Mouse (Mus musculus) liver, postnatal 0 days (tissue): ENCODE measurements at regions not wholly inside any gene's neighbourhood (a gene's known extent, or its start where the extent isn't known, plus 50 kb on each side); places are given as distances from the start of the nearest gene placed in this dataset.

Experiments used
- ATAC-seq: fragments of 200-750 bp; cut with Nextera tagmentation; 2 replicates; pipeline ENCODE4 v1.8.0; 2017; ENCODE audit warnings: mild to moderate bottlenecking, moderate library complexity
- DNase-seq: peaks from one replicate; pipeline ENCODE4 v3.0.0-alpha.2; 2016
- H3K27ac ChIP-seq: fragments of 300-500 bp; sonication (generic); 2 replicates; pipeline ENCODE4 v1.5.1; 2014; ENCODE audit warnings: antibody characterized with exemption, moderate library complexity, mild to moderate bottlenecking, low read depth
- H3K27me3 ChIP-seq: fragments of 300-500 bp; sonication (generic); 2 replicates; pipeline ENCODE4 v1.6.1; 2014; ENCODE audit warnings: low read length, control low read depth, mixed read lengths; ENCODE audit not compliant: insufficient read depth
- H3K36me3 ChIP-seq: fragments of 300-500 bp; sonication (generic); replicated peaks from 2 replicates; pipeline ENCODE4 v1.6.1; 2014; ENCODE audit warnings: mild to moderate bottlenecking, control low read depth, low read length, moderate library complexity, mixed read lengths; ENCODE audit not compliant: insufficient read depth
- H3K4me1 ChIP-seq: fragments of 300-500 bp; sonication (generic); 2 replicates; pipeline ENCODE4 v1.6.1; 2014; ENCODE audit warnings: antibody characterized with exemption, mild to moderate bottlenecking, control low read depth; ENCODE audit not compliant: insufficient read depth
- H3K4me2 ChIP-seq: fragments of 300-500 bp; sonication (generic); 2 replicates; pipeline ENCODE4 v1.6.1; 2014; ENCODE audit warnings: low read depth, mild to moderate bottlenecking, low read length, moderate library complexity, mixed read lengths
- H3K4me3 ChIP-seq: fragments of 300-500 bp; sonication (generic); 2 replicates; pipeline ENCODE4 v1.5.1; 2014; ENCODE audit warnings: low read depth, low read length
- H3K9ac ChIP-seq: fragments of 300-500 bp; sonication (generic); replicated peaks from 2 replicates; pipeline ENCODE4 v1.6.1; 2014; ENCODE audit warnings: mild to moderate bottlenecking, moderate library complexity
- H3K9me3 ChIP-seq: fragments of 300-500 bp; sonication (generic); 2 replicates; pipeline ENCODE4 v1.6.1; 2016; ENCODE audit warnings: mild to moderate bottlenecking, control low read depth, low read length, mixed read lengths
- CTCF ChIP-seq: sonication (generic); IDR thresholded peaks from 2 replicates; pipeline ENCODE4 v1.5.1; 2016; ENCODE audit warnings: antibody characterized with exemption, low read depth
- EP300 ChIP-seq: IDR thresholded peaks from 2 replicates; pipeline ENCODE4 v1.6.1; 2016; ENCODE audit warnings: antibody characterized with exemption, low read depth, mild to moderate bottlenecking
- whole genome bisulfite sequencing: fragments of 180-500 bp; shearing (Covaris S2); extraction: QIAGEN DNeasy Blood & Tissue Kit; methylation state at CpG from one replicate; pipeline ENCODE4 v1.1.7; 2014; ENCODE audit not compliant: insufficient replicate concordance; 5-methylcytosine and 5-hydroxymethylcytosine counted together

- no peak for TF ChIP-seq CTCF
- TF ChIP-seq EP300, result no peak
- no peak for ATAC-seq
- H3K27ac ChIP-seq, result no peak overlapping the region
- H3K36me3 ChIP-seq, result no peaks in the 10 kb centered on the region
- 62% methylated on average over 3 of the region's 3 CpGs for WGBS
- no peaks in the 10 kb centered on the region; the same call in 1 of the 2 replicates for H3K4me1 ChIP-seq
- H3K4me2 ChIP-seq, result no peak overlapping the region
- H3K27me3 ChIP-seq, result peaks cover 4% of the 10 kb centered on the region; the same call in 1 of the 2 replicates
- H3K9ac ChIP-seq, result no peak overlapping the region
- H3K9me3 ChIP-seq, result no peaks in the 10 kb centered on the region
- H3K4me3 ChIP-seq, result no peak overlapping the region
- no peak for DNase-seq
These were observed 220.8 kb downstream of the Opa1 start for GRCm38 (mm10) chr16:29799893-29800292.

DNA sequence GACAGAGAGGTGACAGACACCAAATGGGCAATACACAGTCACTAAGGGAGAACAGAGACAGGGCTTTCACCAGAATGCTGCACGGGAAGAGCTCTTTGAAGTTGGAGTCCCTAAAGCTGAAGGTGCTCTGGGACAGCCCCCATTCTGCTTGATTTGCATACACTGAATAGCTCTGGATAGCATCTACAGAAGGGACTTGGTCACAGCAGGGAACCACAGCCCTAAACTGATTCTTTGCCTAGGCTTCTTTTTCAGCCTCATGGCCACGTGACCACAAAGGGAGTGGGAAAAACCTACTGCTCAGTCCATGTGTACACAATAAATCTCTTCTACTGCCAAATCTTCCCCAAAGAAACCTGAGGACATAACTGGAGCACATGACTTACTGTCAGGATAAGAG, 221.3 kb downstream of the Opa1 start:
- no peak for DNase-seq
- WGBS, result 46% methylated on average over 2 of the region's 2 CpGs

GRCm38 (mm10) chr16:29802085-29802484, 223.0 kb downstream of the Opa1 start:
- no peak for ATAC-seq
- H3K4me2 ChIP-seq, result no peak overlapping the region
- H3K9ac ChIP-seq, result no peak overlapping the region
- no peak for DNase-seq
- no peaks in the 10 kb centered on the region for H3K36me3 ChIP-seq
- H3K27ac ChIP-seq, result no peak overlapping the region
- TF ChIP-seq CTCF (no peak), EP300 (no peak)
- peaks cover 8% of the 10 kb centered on the region; the same call in 1 of the 2 replicates for H3K27me3 ChIP-seq
- WGBS, result 80% methylated on average over 7 of the region's 7 CpGs
- H3K4me1 ChIP-seq, result no peaks in the 10 kb centered on the region; the same call in 1 of the 2 replicates
- no peaks in the 10 kb centered on the region for H3K9me3 ChIP-seq
- H3K4me3 ChIP-seq, result no peak overlapping the region

More for the DNA sequence above, 221.3 kb downstream of the Opa1 start:
- Histone ChIP-seq H3K4me2 (no peak overlapping the region), H3K4me1 (no peaks in the 10 kb centered on the region; the same call in 1 of the 2 replicates), H3K27ac (no peak overlapping the region), H3K9me3 (no peaks in the 10 kb centered on the region), H3K9ac (no peak overlapping the region), H3K4me3 (no peak overlapping the region), H3K27me3 (peaks cover 4% of the 10 kb centered on the region; the same call in 1 of the 2 replicates), H3K36me3 (no peaks in the 10 kb centered on the region)
- no peak for ATAC-seq
- TF ChIP-seq CTCF (no peak), EP300 (no peak)

GRCm38 (mm10) chr16:29802603-29803002, 223.5 kb downstream of the Opa1 start:
- Histone ChIP-seq H3K9me3 (no peaks in the 10 kb centered on the region), H3K9ac (no peak overlapping the region), H3K4me2 (no peak overlapping the region), H3K27ac (no peak overlapping the region), H3K36me3 (no peaks in the 10 kb centered on the region), H3K4me1 (no peaks in the 10 kb centered on the region; the same call in 1 of the 2 replicates), H3K4me3 (no peak overlapping the region), H3K27me3 (peaks cover 4% of the 10 kb centered on the region; the same call in 1 of the 2 replicates)
- 64% methylated on average over 6 of the region's 6 CpGs for WGBS
- no peak for DNase-seq
- ATAC-seq, result no peak
- TF ChIP-seq EP300, result no peak
- no peak for TF ChIP-seq CTCF

DNA sequence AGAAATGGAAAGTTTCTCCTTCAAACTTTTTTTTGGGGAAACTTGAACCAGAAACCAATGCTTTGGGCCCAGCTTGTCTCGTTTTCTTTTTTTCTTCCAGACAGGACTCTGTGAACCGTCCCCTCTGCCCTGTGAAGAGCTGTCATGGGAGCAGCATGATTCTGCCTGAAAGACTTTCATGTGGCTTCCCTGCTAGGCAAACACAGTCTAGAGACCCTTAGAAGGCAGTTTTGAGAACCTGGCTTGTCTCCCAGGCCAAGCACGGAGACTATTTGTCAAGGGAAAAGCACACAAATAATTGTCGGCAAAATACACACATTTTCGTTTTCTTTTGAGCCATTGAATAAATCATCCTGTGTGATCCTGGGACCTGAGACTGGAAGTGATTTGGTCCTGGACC, 228.7 kb downstream of the Opa1 start:
- H3K4me2 ChIP-seq, result no peak overlapping the region
- 59% methylated on average over 5 of the region's 5 CpGs for WGBS
- TF ChIP-seq EP300 (no peak), CTCF (no peak)
- no peaks in the 10 kb centered on the region for H3K36me3 ChIP-seq
- H3K4me3 ChIP-seq, result no peak overlapping the region
- H3K27me3 ChIP-seq, result peaks cover 8% of the 10 kb centered on the region; the same call in 1 of the 2 replicates
- no peak for ATAC-seq
- H3K4me1 ChIP-seq, result no peaks in the 10 kb centered on the region
- DNase-seq, result no peak
- H3K27ac ChIP-seq, result no peak overlapping the region
- H3K9me3 ChIP-seq, result no peaks in the 10 kb centered on the region
- no peak overlapping the region for H3K9ac ChIP-seq

DNA sequence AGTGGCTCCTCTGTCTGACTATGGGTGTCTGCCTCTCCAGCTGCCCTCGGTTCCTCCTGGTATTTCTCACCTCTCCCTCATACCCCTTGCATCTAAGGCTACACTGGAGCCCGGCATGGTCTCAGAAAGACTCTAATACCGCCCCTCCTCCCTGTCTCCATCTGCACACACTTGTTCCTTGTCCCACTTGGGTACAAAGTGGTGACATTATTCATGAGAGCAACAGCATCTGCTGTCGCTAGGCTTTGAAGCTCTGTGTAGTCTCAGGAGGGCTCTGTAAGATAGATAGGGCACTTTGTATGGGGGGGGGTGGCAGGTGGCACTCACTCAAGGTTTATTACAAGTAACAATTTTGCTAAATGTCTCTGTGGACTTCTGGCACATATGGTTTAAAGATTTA, 229.7 kb downstream of the Opa1 start:
- Histone ChIP-seq H3K36me3 (no peaks in the 10 kb centered on the region), H3K9ac (no peak overlapping the region), H3K4me2 (no peak overlapping the region), H3K27ac (no peak overlapping the region), H3K4me3 (no peak overlapping the region), H3K4me1 (0 out of 2 replicates have a peak, but pooled peaks cover 5% of the 10 kb centered on the region), H3K9me3 (no peaks in the 10 kb centered on the region), H3K27me3 (peaks cover 13% of the 10 kb centered on the region; the same call in 1 of the 2 replicates)
- no peak for ATAC-seq
- DNase-seq, result no peak
- TF ChIP-seq CTCF (no peak), EP300 (no peak)
- WGBS, result 82% methylated on average over 4 of the region's 4 CpGs
